Mouse (Mus musculus): ENCODE results near the gene Ripply2. TPM values are rescaled to one million over a fixed set of nuclear protein-coding genes. Genes with fewer than 3 reads are reported as not detected.

The Ripply2 gene
- polyA plus RNA-seq, 1 experiment from 2014 or later, result 0.50 TPM

DNA sequence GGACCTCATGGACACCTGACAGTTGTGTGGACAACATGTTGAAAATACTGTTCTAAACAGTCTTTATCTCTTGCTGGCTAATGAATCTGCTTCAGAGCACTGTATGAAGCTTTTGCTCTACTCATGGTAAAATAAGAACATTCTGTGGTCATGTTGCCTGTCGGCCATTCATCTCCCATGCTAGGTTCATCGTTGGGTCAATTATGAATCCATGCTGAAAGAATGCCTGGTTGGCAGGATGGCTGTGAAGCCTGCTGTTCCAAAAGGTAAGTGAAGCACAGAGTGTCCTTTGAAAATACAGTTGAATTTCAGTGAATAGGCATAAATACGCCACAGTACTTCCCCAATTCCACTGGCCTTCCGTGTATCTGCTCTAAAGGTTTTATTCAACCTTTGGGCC, 16.9 kb downstream of the Ripply2 start:
- Histone ChIP-seq H3K36me3 (no peaks in the 10 kb centered on the region), H3K27ac (no peak overlapping the region), H3K27me3 (replicated peaks) (no peaks in the 10 kb centered on the region), H3K4me2 (no peak overlapping the region), H3K9me3 (no peaks in the 10 kb centered on the region), H3K4me1 (no peaks in the 10 kb centered on the region), H3K4me3 (replicated peaks) (no peak overlapping the region), H3K9ac (no peak overlapping the region)
- ATAC-seq (ENCODE audit: insufficient read depth, low FRiP score, low read depth), result no peak
- 76% methylated on average over 4 of the region's 4 CpGs for WGBS

DNA sequence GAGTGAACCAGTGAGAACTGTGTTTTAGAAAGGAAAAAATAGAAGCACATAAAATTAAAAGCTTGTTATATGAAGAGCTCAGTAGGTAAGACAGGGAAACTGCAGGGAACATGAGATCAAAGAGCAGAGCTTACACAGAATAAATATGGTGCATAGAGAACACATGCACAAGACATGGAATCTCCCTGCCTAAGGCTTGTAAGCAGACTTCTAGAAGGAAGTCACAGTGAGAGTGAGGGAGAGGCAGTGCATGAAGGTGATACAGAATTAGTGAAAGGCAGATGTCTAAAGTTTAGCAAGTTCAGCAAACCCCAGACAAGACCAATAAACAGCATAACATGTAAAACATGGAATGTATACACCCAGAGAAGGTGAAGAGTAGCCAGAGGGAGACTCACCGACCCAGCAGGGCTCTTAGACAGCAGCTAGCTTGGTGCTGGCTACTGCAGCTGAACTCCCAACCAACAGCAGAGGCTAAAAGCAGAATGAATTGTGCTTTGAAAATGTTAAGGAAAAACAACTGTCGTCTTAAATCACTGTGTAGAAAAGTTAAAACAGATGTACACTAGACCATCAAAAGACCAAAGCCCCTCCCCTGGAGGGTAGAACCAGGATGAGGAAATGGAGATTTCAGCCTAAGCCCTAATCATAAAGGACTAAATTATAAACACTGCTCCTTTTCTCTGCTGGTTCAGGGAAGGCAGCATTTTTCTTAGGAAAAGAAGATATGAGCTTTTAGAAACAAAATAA, 19.7 kb downstream of the Ripply2 start:
- H3K36me3 ChIP-seq, result no peaks in the 10 kb centered on the region
- H3K4me3 ChIP-seq (replicated peaks), result no peak overlapping the region
- H3K27ac ChIP-seq, result no peak overlapping the region
- no peaks in the 10 kb centered on the region for H3K27me3 ChIP-seq (replicated peaks)
- H3K9me3 ChIP-seq, result no peaks in the 10 kb centered on the region
- H3K9ac ChIP-seq, result no peak overlapping the region
- no peak overlapping the region for H3K4me2 ChIP-seq
- 46% methylated on average over 2 of the region's 2 CpGs for WGBS
- H3K4me1 ChIP-seq, result no peaks in the 10 kb centered on the region
- ATAC-seq (ENCODE audit: insufficient read depth, low FRiP score, low read depth), result no peak

DNA sequence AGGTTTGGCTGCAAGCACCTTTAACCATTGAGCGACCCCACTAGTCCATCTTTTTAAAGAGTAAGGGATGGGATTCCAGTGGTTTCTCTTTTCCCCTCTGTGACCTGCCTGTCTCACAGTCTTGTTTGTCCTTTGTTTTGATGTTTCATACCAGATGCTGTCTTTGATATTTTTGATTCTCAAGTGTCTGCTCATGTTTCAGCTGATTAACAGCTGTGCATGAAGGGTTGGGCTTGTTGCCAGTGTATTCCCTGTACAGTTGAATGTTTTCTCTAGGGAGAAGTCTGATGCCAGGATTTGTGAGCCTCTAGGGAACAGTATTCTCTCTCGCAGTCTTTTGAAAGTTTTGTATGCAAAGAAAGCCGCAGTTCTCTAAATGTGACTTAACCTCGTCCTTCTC, 34.1 kb downstream of the Ripply2 start:
- Histone ChIP-seq H3K4me3 (replicated peaks) (no peak overlapping the region), H3K9me3 (no peaks in the 10 kb centered on the region), H3K4me2 (no peak overlapping the region), H3K4me1 (no peaks in the 10 kb centered on the region), H3K27ac (no peak overlapping the region), H3K27me3 (replicated peaks) (no peaks in the 10 kb centered on the region), H3K9ac (no peak overlapping the region), H3K36me3 (no peaks in the 10 kb centered on the region)
- WGBS, result 77% methylated on average over 4 of the region's 4 CpGs
- no peak for ATAC-seq (ENCODE audit: insufficient read depth, low FRiP score, low read depth)

DNA sequence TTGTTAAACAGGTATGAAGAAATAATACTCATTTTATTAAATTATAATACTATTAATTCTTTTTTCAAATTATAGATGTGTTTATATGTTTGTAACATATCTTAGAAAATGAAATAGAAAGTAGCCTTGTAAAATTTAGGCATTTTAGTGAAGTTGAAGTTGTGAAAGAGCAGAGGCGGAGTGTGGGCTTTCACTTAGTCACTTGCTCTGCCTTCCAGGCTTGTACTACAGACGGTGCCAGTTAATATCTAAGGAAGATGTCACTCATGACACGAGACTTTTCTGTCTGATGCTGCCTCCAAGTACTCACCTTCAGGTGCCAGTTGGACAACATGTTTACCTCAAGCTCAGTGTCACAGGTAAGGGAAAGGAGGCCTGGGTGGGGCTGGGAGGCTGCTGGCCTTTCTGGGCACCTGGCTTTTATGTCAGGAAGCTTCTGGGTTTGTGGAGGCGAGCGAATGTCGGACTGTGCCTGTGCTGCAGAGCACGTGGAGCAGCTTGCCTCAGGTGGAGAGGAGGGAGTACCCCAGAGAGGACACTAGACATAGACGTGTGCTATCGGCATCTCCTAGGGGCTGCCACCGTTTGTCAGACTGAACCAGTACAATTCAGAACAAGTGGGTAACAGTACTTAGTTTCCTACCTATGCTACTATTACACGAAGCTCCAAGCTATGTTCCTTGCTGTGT, 40.4 kb downstream of the Ripply2 start:
- peaks cover 7% of the 10 kb centered on the region; the same call in 1 of the 2 replicates for H3K36me3 ChIP-seq
- ATAC-seq (ENCODE audit: insufficient read depth, low FRiP score, low read depth), result no peak
- H3K27ac ChIP-seq, result no peak overlapping the region
- no peak overlapping the region for H3K4me3 ChIP-seq (replicated peaks)
- H3K4me2 ChIP-seq, result no peak overlapping the region
- no peaks in the 10 kb centered on the region for H3K9me3 ChIP-seq
- no peak overlapping the region for H3K9ac ChIP-seq
- 92% methylated on average over 11 of the region's 11 CpGs for WGBS
- H3K27me3 ChIP-seq (replicated peaks), result no peaks in the 10 kb centered on the region
- H3K4me1 ChIP-seq, result no peaks in the 10 kb centered on the region

DNA sequence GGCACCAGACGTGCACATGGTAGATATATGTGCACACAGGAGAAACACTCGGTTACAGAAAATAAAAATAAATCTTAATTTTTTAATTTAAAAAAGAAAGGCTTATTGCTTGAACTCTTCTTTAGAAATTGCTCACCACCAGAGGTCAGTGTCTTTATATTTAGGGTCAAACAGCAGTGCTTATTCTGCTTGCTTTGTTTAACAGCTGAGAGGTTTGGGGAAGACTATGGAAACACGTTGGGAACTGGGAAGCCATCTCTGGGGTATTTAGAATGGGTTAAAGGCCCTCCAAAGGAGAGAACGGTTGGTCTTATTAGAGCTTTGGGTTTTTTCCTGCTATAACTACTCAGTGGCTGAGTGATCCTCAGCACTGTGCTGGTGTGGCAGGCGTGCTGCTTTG, 47.0 kb downstream of the Ripply2 start:
- no peak overlapping the region for H3K4me3 ChIP-seq (replicated peaks)
- no peak overlapping the region for H3K9ac ChIP-seq
- no peaks in the 10 kb centered on the region for H3K4me1 ChIP-seq
- no peaks in the 10 kb centered on the region for H3K27me3 ChIP-seq (replicated peaks)
- H3K36me3 ChIP-seq, result peaks cover 7% of the 10 kb centered on the region; the same call in 1 of the 2 replicates
- no peak overlapping the region for H3K4me2 ChIP-seq
- no peak overlapping the region for H3K27ac ChIP-seq
- no peaks in the 10 kb centered on the region for H3K9me3 ChIP-seq
- no peak for ATAC-seq (ENCODE audit: insufficient read depth, low FRiP score, low read depth)
- 76% methylated on average over 5 of the region's 5 CpGs for WGBS

DNA sequence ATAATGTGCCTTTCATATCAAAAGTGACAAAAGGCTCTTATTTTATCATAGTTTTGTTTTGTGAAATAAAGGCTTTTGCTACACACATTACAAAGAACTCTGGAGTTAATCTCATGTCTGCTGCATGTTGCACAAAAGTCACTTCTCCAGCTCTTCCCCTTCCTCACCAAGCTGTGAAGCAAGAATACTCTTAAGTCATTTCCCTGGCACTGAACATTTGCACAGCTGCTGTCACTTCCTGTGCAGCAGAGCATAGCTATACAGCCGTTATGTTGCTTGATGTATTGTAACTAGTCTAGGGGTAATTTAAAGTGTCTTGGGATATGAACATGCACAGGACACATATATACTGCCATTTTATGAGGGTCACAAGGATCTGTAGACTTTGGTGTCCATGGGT, 52.8 kb downstream of the Ripply2 start:
- Histone ChIP-seq H3K9ac (no peak overlapping the region), H3K27ac (no peak overlapping the region), H3K4me3 (replicated peaks) (no peak overlapping the region), H3K9me3 (no peaks in the 10 kb centered on the region), H3K27me3 (replicated peaks) (no peaks in the 10 kb centered on the region), H3K4me2 (no peak overlapping the region), H3K36me3 (peaks cover 13% of the 10 kb centered on the region; the same call in 1 of the 2 replicates), H3K4me1 (no peaks in the 10 kb centered on the region)
- ATAC-seq (ENCODE audit: insufficient read depth, low FRiP score, low read depth), result no peak
- WGBS, result 73% methylated on average over 1 of the region's 1 CpGs

Other genes with a start within 250 kb of the Ripply2 start
- 4.7 and 6.8 TPM in 2 replicates for gene Snap91, start 134.9 kb upstream of the Ripply2 start, polyA plus RNA-seq (2015; fragmentation: Nextera tagmentation; extraction: Ambion mirVana)
- gene Cyb5r4, start 6.5 kb downstream of the Ripply2 start, polyA plus RNA-seq (2015; fragmentation: Nextera tagmentation; extraction: Ambion mirVana), result 58.0 and 59.0 TPM in 2 replicates
- 0.15 and 0.22 TPM in 2 replicates for gene Mrap2, start 128.8 kb downstream of the Ripply2 start, polyA plus RNA-seq (2015; fragmentation: Nextera tagmentation; extraction: Ambion mirVana)
- 5.5 and 6.2 TPM in 2 replicates for gene Cep162, start 240.0 kb downstream of the Ripply2 start, polyA plus RNA-seq (2015; fragmentation: Nextera tagmentation; extraction: Ambion mirVana)

Data from stomach, embryonic 15.5 days (tissue).